ENCODE assay signal across 10 mouse cellular contexts in the genomic region with DNA sequence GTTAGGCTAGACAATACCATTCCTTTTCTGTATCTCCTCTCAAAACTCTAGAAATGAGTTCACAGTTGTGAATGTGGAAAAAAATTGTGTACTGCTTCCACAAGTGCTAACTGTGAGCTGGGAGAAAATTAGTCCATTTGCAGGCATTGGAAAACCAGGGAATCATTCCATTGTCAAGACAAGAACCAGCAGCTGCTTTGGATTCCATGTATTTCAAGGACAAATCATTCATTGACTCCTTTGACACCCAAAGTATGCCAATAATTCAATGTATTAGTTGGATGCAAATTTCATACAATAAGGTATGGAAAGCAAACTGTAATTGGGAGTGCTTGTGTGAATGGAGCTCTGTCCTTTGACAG.
A peak's percentile ranks its signal among the peaks of the same experiment; 100 is the strongest.
DNase-seq lines count a peak whose midpoint lies in the region; ATAC-seq and TF ChIP-seq lines count a peak whose summit lies in the region.
"Had no signal": no experiment of that assay in that cellular context is flagged by ENCODE, and none has a peak within 500 bp of the region (broad histone marks: within the 10 kb centered on the region; RNA-seq: fewer than 3 reads in every experiment).

No protein-coding gene starts in this region.

- H3K9ac ChIP-seq in heart, embryonic 11.5 days (ENCODE audit: low read depth, low read length): peak overlapping the region; percentile 60; the same call in 1 of the 2 replicates
- no peak overlapping the region for H3K9ac ChIP-seq in neural tube, embryonic 11.5 days (ENCODE audit: low read length)
- H3K9ac ChIP-seq in limb, embryonic 14.5 days (ENCODE audit: low read depth, low read length, severe bottlenecking): no peak overlapping the region

- H3K36me3 ChIP-seq in heart, embryonic 11.5 days (ENCODE audit: control insufficient read depth, insufficient read depth, low read length): no peaks in the 10 kb centered on the region
- no peaks in the 10 kb centered on the region for H3K36me3 ChIP-seq in neural tube, embryonic 11.5 days (ENCODE audit: control insufficient read depth, insufficient read depth, low read length)
- no peaks in the 10 kb centered on the region for H3K36me3 ChIP-seq in limb, embryonic 14.5 days (ENCODE audit: control insufficient read depth, insufficient read depth, low read length)

- TF ChIP-seq POLR2A in limb, embryonic 14.5 days (IDR thresholded peaks at IDR 0.05; ENCODE audit: borderline replicate concordance, extremely low read depth, insufficient read depth, insufficient read length): no peak

- H3K9me3 ChIP-seq in heart, embryonic 11.5 days (replicated peaks; ENCODE audit: control insufficient read depth, low read length): no peaks in the 10 kb centered on the region
- no peaks in the 10 kb centered on the region for H3K9me3 ChIP-seq in neural tube, embryonic 11.5 days (ENCODE audit: control insufficient read depth, low read length)
- no peaks in the 10 kb centered on the region for H3K9me3 ChIP-seq in limb, embryonic 14.5 days (ENCODE audit: control insufficient read depth, low read length)

- ATAC-seq in heart, embryonic 11.5 days (replicated peaks; ENCODE audit: insufficient number of reproducible peaks, low FRiP score, low TSS enrichment): no peak
- ATAC-seq in neural tube, embryonic 11.5 days (ENCODE audit: insufficient read depth, low FRiP score, low TSS enrichment): no peak
- no peak for ATAC-seq in limb, embryonic 14.5 days (ENCODE audit: low FRiP score, low read depth)
- ATAC-seq: Patski had no signal

- no peaks in the 10 kb centered on the region for H3K27me3 ChIP-seq in heart, embryonic 11.5 days (ENCODE audit: control insufficient read depth, insufficient read depth, low read length)
- H3K27me3 ChIP-seq in neural tube, embryonic 11.5 days (ENCODE audit: control insufficient read depth, insufficient read depth, low read length): no peaks in the 10 kb centered on the region
- H3K27me3 ChIP-seq in limb, embryonic 14.5 days (ENCODE audit: control insufficient read depth, insufficient read depth, low read length): no peaks in the 10 kb centered on the region
- H3K27me3 ChIP-seq: Patski had no signal

- H3K4me2 ChIP-seq in heart, embryonic 11.5 days: peak overlapping the region; percentile 59
- no peak overlapping the region for H3K4me2 ChIP-seq in neural tube, embryonic 11.5 days (ENCODE audit: low read depth)
- 0 out of 2 replicates have a peak overlapping the region, but pooled peaks have one; percentile 42 for H3K4me2 ChIP-seq in limb, embryonic 14.5 days (replicated peaks; ENCODE audit: low read depth, low read length, severe bottlenecking)

- 0 out of 2 replicates have a peak overlapping the region, but pooled peaks have one; percentile 54 for H3K27ac ChIP-seq in heart, embryonic 11.5 days (ENCODE audit: low read depth, low read length)
- peak overlapping the region; percentile 88 for H3K27ac ChIP-seq in neural tube, embryonic 11.5 days (ENCODE audit: low read depth, low read length)
- H3K27ac ChIP-seq in limb, embryonic 14.5 days (replicated peaks; ENCODE audit: low read depth, low read length): peak overlapping the region; percentile 68

- H3K4me3 ChIP-seq in heart, embryonic 11.5 days (ENCODE audit: low read depth, low read length): no peak overlapping the region
- no peak overlapping the region for H3K4me3 ChIP-seq in neural tube, embryonic 11.5 days (ENCODE audit: low read depth, low read length)
- H3K4me3 ChIP-seq in limb, embryonic 14.5 days (replicated peaks; ENCODE audit: low read length): peak overlapping the region; percentile 26; the same call in 1 of the 2 replicates

- H3K4me1 ChIP-seq in heart, embryonic 11.5 days (ENCODE audit: control insufficient read depth, insufficient read depth, low read length): no peaks in the 10 kb centered on the region
- H3K4me1 ChIP-seq in neural tube, embryonic 11.5 days (ENCODE audit: control insufficient read depth, insufficient read depth, low read length): peaks cover 8% of the 10 kb centered on the region; the same call in 1 of the 2 replicates
- H3K4me1 ChIP-seq in limb, embryonic 14.5 days (ENCODE audit: control insufficient read depth, insufficient read depth, low read length): peaks cover 4% of the 10 kb centered on the region; the same call in 1 of the 2 replicates

- no peak for DNase-seq in heart, postnatal 4 days
- DNase-seq in neural tube, embryonic 11.5 days (ENCODE audit: low spot score): no peak
- no peak for DNase-seq in neural tube, embryonic 10.5 days (ENCODE audit: extremely low spot score, low spot score)
- DNase-seq in limb, embryonic 14.5 days (ENCODE audit: low spot score): no peak
- no peak for DNase-seq in MN1 (ENCODE audit: low spot score)
- DNase-seq in kidney, adult 18-20 months: no peak
- no peak for DNase-seq in layer of hippocampus, adult 9-10 months (ENCODE audit: low spot score)
- DNase-seq: B cell, adult 2 months had no signal
